Mouse (Mus musculus) inflammation-experienced regulatory T-cells, adult 6 months (primary cell): Measurements from ENCODE around the gene Tmem171. TPM values are rescaled to one million over a fixed set of nuclear protein-coding genes. Genes with fewer than 3 reads are reported as not detected.

ENCODE experiments used
- ATAC-seq: one replicate; pipeline ENCODE4 v1.8.0; 2017
- polyA plus RNA-seq, 3 experiments: library from polyadenylated mRNA; unstranded; fragments of 100-300 nt; shearing (Covaris generic); gene quantifications; one replicate each; pipeline ENCODE4 v1.2.1; 2017

Tmem171 gene
- polyA plus RNA-seq, 3 experiments from 2014 or later, result 0.48 to 2.1 TPM; not detected in 1

DNA sequence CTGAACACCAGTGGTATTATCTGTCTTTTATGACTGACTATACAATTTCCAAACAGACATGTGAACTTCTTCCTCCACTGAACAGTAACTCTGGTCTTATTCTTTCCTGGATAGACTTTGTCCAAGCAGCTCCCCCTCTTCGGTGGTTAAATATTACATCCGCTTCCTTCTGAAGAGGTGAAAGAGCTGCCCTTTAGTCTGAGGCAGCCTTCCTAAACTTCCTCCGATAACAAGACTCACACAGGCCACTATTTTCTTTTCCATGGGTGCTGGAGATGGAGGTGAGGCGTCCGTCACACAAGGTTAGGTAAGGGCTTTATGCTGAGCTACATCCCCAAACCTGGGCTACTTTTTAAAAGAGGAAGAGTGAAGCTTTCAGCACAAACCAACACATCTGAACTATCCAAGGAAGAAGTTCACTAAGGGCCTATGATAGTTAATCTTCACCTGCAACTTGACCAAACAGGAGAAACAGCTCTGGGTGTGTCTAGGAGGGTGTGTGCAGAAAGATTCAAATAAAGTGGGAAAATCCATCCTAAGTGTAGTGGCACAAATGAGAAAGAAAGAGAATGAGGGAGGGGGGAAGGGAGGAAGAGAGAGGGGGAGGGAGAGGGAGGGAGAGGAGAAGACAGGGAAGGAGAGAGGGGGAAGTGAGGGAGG lies 56.0 kb downstream of the Tmem171 start:
- ATAC-seq, result no peak

- ATAC-seq, result no peak
Observed at GRCm38 (mm10) chr13:98637145-98637544, 57.5 kb downstream of the Tmem171 start, which contains the start of gene Tmem174. Gene Tmem174, minus strand, starts transcription at chr13:98637410.

DNA sequence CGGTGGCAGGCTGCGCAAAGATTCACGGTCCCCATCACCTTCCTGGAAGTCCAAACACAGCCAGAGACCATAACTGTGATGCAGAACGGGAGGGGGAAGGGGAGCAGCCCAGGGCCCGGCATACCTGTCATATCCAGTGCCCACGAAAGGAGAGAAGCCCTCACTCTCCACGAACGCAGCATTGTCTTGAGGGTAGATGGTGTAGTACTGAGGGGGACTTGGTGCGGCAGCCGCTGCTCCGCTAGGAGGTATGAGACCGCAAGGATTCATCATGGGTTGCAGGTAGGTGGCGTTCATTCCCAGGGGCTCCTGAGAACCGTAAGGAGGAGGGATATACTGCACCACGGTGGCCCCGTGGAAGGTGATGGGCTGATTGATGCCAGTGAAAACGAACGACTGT lies 58.1 kb downstream of the Tmem171 start:
- no peak for ATAC-seq

Other genes starting within 250 kb of the Tmem171 start
- gene Gm10320, start 202.8 kb downstream of the Tmem171 start, polyA plus RNA-seq, result 1 to 10 TPM in 2 of 3 experiments, not detected in 1; 1.2 to 1.8 TPM
- not detected for gene Tmem174, start 57.4 kb downstream of the Tmem171 start, polyA plus RNA-seq
- 10 to 100 TPM; 45.5 to 53.7 (median 47.8) TPM for gene Fcho2, start 120.6 kb upstream of the Tmem171 start, polyA plus RNA-seq
- gene Tnpo1, start 231.6 kb upstream of the Tmem171 start, polyA plus RNA-seq, result 10 to 100 TPM; 24.5 to 35.9 (median 35.5) TPM